Mouse (Mus musculus): ENCODE results near the gene Prkaa2.

Gene Prkaa2

GRCm38 (mm10) chr4:105108641-105109198 is 970 bp downstream of the Prkaa2 start:
- DNase-seq (ENCODE audit: low spot score in 2 of 2) = no peak

- no peak for DNase-seq (ENCODE audit: low spot score in 2 of 2)
Measured at GRCm38 (mm10) chr4:105107943-105108640, 1.6 kb downstream of the Prkaa2 start.

GRCm38 (mm10) chr4:105104099-105104872 is 5.4 kb downstream of the Prkaa2 start:
- no peak for DNase-seq (ENCODE audit: low spot score in 2 of 2)

- DNase-seq (ENCODE audit: low spot score in 2 of 2) = no peak
Measured at GRCm38 (mm10) chr4:105101337-105101688, 8.4 kb downstream of the Prkaa2 start.

- no peak for DNase-seq (ENCODE audit: low spot score in 2 of 2)
Measured at GRCm38 (mm10) chr4:105100508-105101336, 9.0 kb downstream of the Prkaa2 start.

- DNase-seq (ENCODE audit: low spot score in 2 of 2) = no peak
Measured at GRCm38 (mm10) chr4:105098660-105099059, 11.0 kb downstream of the Prkaa2 start.

- DNase-seq (ENCODE audit: low spot score in 2 of 2) = no peak
Measured at GRCm38 (mm10) chr4:105098158-105098557, 11.5 kb downstream of the Prkaa2 start.

GRCm38 (mm10) chr4:105095316-105095715 is 14.4 kb downstream of the Prkaa2 start:
- no peak for DNase-seq (ENCODE audit: low spot score in 2 of 2)

- DNase-seq (ENCODE audit: low spot score in 2 of 2) = no peak
Measured at GRCm38 (mm10) chr4:105093951-105094350, 15.7 kb downstream of the Prkaa2 start.

GRCm38 (mm10) chr4:105090417-105090816 is 19.3 kb downstream of the Prkaa2 start:
- DNase-seq (ENCODE audit: low spot score in 2 of 2) = no peak

GRCm38 (mm10) chr4:105089386-105089785 is 20.3 kb downstream of the Prkaa2 start:
- no peak for DNase-seq (ENCODE audit: low spot score in 2 of 2)

- DNase-seq (ENCODE audit: low spot score in 2 of 2) = no peak
Measured at GRCm38 (mm10) chr4:105088671-105089070, 21.0 kb downstream of the Prkaa2 start.

GRCm38 (mm10) chr4:105076152-105076551 is 33.5 kb downstream of the Prkaa2 start:
- DNase-seq (ENCODE audit: low spot score in 2 of 2) = no peak

GRCm38 (mm10) chr4:105071761-105072427 is 37.8 kb downstream of the Prkaa2 start:
- DNase-seq (ENCODE audit: low spot score in 2 of 2) = no peak

GRCm38 (mm10) chr4:105070982-105071381 is 38.7 kb downstream of the Prkaa2 start:
- peak; percentile 56 to 65 for DNase-seq (ENCODE audit: low spot score in 2 of 2)

- no peak for DNase-seq (ENCODE audit: low spot score in 2 of 2)
Measured at GRCm38 (mm10) chr4:105051291-105051690, 58.4 kb downstream of the Prkaa2 start.

GRCm38 (mm10) chr4:105050041-105050440 is 59.6 kb downstream of the Prkaa2 start:
- no peak for DNase-seq (ENCODE audit: low spot score in 2 of 2)

- no peak for DNase-seq (ENCODE audit: low spot score in 2 of 2)
Measured at GRCm38 (mm10) chr4:105034259-105034658, 75.4 kb downstream of the Prkaa2 start.

- DNase-seq (ENCODE audit: low spot score in 2 of 2) = no peak
Measured at GRCm38 (mm10) chr4:105033153-105033552, 76.5 kb downstream of the Prkaa2 start.

GRCm38 (mm10) chr4:105031104-105031503 is 78.6 kb downstream of the Prkaa2 start:
- DNase-seq (ENCODE audit: low spot score in 2 of 2) = no peak

- DNase-seq (ENCODE audit: low spot score in 2 of 2) = no peak
Measured at GRCm38 (mm10) chr4:105027278-105027677, 82.4 kb downstream of the Prkaa2 start.
